In genomic region chr5:93000774-93001757, GRCm38 (mm10) we compare ENCODE assay signal across 8 mouse cellular contexts. TPM values are rescaled to one million over a fixed set of nuclear protein-coding genes. Genes with fewer than 3 reads are reported as not detected.
A peak's percentile ranks its signal among the peaks of the same experiment; 100 is the strongest.
DNase-seq lines count a peak whose midpoint lies in the region; ATAC-seq and TF ChIP-seq lines count a peak whose summit lies in the region.

No protein-coding gene starts in this region.

- no peak overlapping the region for H3K4me2 ChIP-seq in liver, postnatal 0 days (ENCODE audit: low read depth, low read length)
- H3K4me2 ChIP-seq in stomach, embryonic 16.5 days (ENCODE audit: low read depth, low read length): 0 out of 2 replicates have a peak overlapping the region, but pooled peaks have one; percentile 8
- H3K4me2 ChIP-seq in midbrain, embryonic 13.5 days (replicated peaks): no peak overlapping the region

- H3K27ac ChIP-seq in heart, adult 2 months: peak overlapping the region; percentile 76
- 0 out of 2 replicates have a peak overlapping the region, but pooled peaks have one; percentile 55 for H3K27ac ChIP-seq in liver, postnatal 0 days (ENCODE audit: low read depth)
- peak overlapping the region; percentile 90 for H3K27ac ChIP-seq in stomach, embryonic 16.5 days (ENCODE audit: low read length)
- no peak overlapping the region for H3K27ac ChIP-seq in midbrain, embryonic 13.5 days

- intact Hi-C loops in heart, adult 2 months (cut with DNase I): no loop called here

- TF ChIP-seq POLR2A in heart, adult 2 months (IDR thresholded peaks at IDR 0.05; ENCODE audit: insufficient read depth, low read depth, low read length): peak; percentile 48; the same call in 1 of the 2 replicates

- H3K36me3 ChIP-seq in heart, adult 2 months (ENCODE audit: control insufficient read depth, insufficient read depth, low read length): no peaks in the 10 kb centered on the region
- no peaks in the 10 kb centered on the region for H3K36me3 ChIP-seq in liver, postnatal 0 days (replicated peaks; ENCODE audit: insufficient read depth, low read length)
- no peaks in the 10 kb centered on the region for H3K36me3 ChIP-seq in stomach, embryonic 16.5 days (ENCODE audit: control insufficient read depth, insufficient read depth, low read length)
- H3K36me3 ChIP-seq in midbrain, embryonic 13.5 days: no peaks in the 10 kb centered on the region

- H3K4me1 ChIP-seq in heart, adult 2 months (ENCODE audit: control insufficient read depth, insufficient read depth, low read length): peaks cover 16% of the 10 kb centered on the region
- H3K4me1 ChIP-seq in liver, postnatal 0 days (ENCODE audit: insufficient read depth): peaks cover 8% of the 10 kb centered on the region
- H3K4me1 ChIP-seq in stomach, embryonic 16.5 days (ENCODE audit: control insufficient read depth, insufficient read depth, low read length): peaks cover 48% of the 10 kb centered on the region
- peaks cover 18% of the 10 kb centered on the region for H3K4me1 ChIP-seq in midbrain, embryonic 13.5 days (replicated peaks)

- TF ChIP-seq EP300 in heart, adult 2 months (IDR thresholded peaks at IDR 0.05; ENCODE audit: insufficient read depth, low read depth, low read length): 0 out of 2 replicates have a peak, but pooled peaks have one; percentile 37
- no peak for TF ChIP-seq EP300 in liver, postnatal 0 days (IDR thresholded peaks at IDR 0.05; ENCODE audit: low read depth)

- H3K9me3 ChIP-seq in liver, postnatal 0 days (ENCODE audit: low read length): no peaks in the 10 kb centered on the region
- H3K9me3 ChIP-seq in stomach, embryonic 16.5 days (replicated peaks; ENCODE audit: control insufficient read depth, low read length): no peaks in the 10 kb centered on the region
- H3K9me3 ChIP-seq in midbrain, embryonic 13.5 days: no peaks in the 10 kb centered on the region

- H3K79me2 ChIP-seq in heart, adult 2 months (replicated peaks; ENCODE audit: control insufficient read depth, insufficient read depth, low read length): no peaks in the 10 kb centered on the region

- no peak for TF ChIP-seq CTCF in heart, adult 2 months (IDR thresholded peaks at IDR 0.05)
- TF ChIP-seq CTCF in liver, postnatal 0 days (IDR thresholded peaks at IDR 0.05; ENCODE audit: low read depth): no peak

- H3K9ac ChIP-seq in heart, adult 2 months (ENCODE audit: low read depth, low read length): no peak overlapping the region
- H3K9ac ChIP-seq in liver, postnatal 0 days (replicated peaks): no peak overlapping the region
- peak overlapping the region; percentile 47 for H3K9ac ChIP-seq in stomach, embryonic 16.5 days (ENCODE audit: low read length)
- no peak overlapping the region for H3K9ac ChIP-seq in midbrain, embryonic 13.5 days (replicated peaks)

- peak; percentile 23 for DNase-seq in thymus, postnatal 4 days
- DNase-seq in thymus, postnatal 10 days (ENCODE audit: low spot score in 2 of 2): no peak
- DNase-seq in heart, adult 2 months: peak; percentile 55 to 70
- DNase-seq in kidney, postnatal 10 days: peak; percentile 75
- DNase-seq in liver, postnatal 0 days: peak; percentile 27
- DNase-seq in cerebellum, adult 9-11 months: no peak

- no peak for ATAC-seq in liver, postnatal 0 days
- ATAC-seq in stomach, embryonic 16.5 days (ENCODE audit: insufficient read depth, low FRiP score): 0 out of 2 replicates have a peak, but pooled peaks have one; percentile 38
- ATAC-seq in midbrain, embryonic 13.5 days: no peak

- WGBS in heart, adult 2 months: 26% methylated on average over 17 of the region's 17 CpGs
- 31% methylated on average over 17 of the region's 17 CpGs for WGBS in liver, postnatal 0 days (ENCODE audit: insufficient replicate concordance)
- 29% methylated on average over 17 of the region's 17 CpGs for WGBS in stomach, embryonic 16.5 days
- WGBS in midbrain, embryonic 13.5 days: 87% methylated on average over 17 of the region's 17 CpGs

- no peaks in the 10 kb centered on the region for H3K27me3 ChIP-seq in heart, adult 2 months (ENCODE audit: control insufficient read depth, insufficient read depth, low read length)
- no peaks in the 10 kb centered on the region for H3K27me3 ChIP-seq in liver, postnatal 0 days (ENCODE audit: insufficient read depth, low read length)
- no peaks in the 10 kb centered on the region for H3K27me3 ChIP-seq in stomach, embryonic 16.5 days (ENCODE audit: control insufficient read depth, insufficient read depth, low read length)
- no peaks in the 10 kb centered on the region for H3K27me3 ChIP-seq in midbrain, embryonic 13.5 days

- H3K4me3 ChIP-seq in heart, adult 2 months: no peak overlapping the region
- no peak overlapping the region for H3K4me3 ChIP-seq in liver, postnatal 0 days (ENCODE audit: low read depth, low read length)
- H3K4me3 ChIP-seq in stomach, embryonic 16.5 days (replicated peaks; ENCODE audit: low read length): no peak overlapping the region
- no peak overlapping the region for H3K4me3 ChIP-seq in midbrain, embryonic 13.5 days (replicated peaks)

RNA-seq across cellular contexts. Expression of gene Sowahb, which starts 43.8 kb away (rescaled TPM):
- under 1 TPM in 1 of 2 experiments, not detected in 1; 0.08 TPM for total RNA-seq in heart, adult 2 months (2021)
- polyA plus RNA-seq in heart, adult 2 months (2012; rRNA removed): 0.04 TPM in 1 of 2 replicates, not detected in the other
- polyA plus RNA-seq in liver, postnatal 0 days (2015; fragmentation: Nextera tagmentation; extraction: Ambion mirVana): 1.8 and 3.9 TPM in 2 replicates
- 1.8 and 2.0 TPM in 2 replicates for polyA plus RNA-seq in stomach, embryonic 16.5 days (2015; fragmentation: Nextera tagmentation; extraction: Ambion mirVana)
- polyA plus RNA-seq in midbrain, embryonic 13.5 days (2015; fragmentation: Nextera tagmentation; extraction: Ambion mirVana): 0.06 TPM in 1 of 2 replicates, not detected in the other

Comparison
In these comparisons a context has a peak if more than half of its experiments do, and no peak if none do; other contexts are left out.
1. DNase-seq: peak in thymus, postnatal 4 days (single experiment), heart, adult 2 months (2 of 2), kidney, postnatal 10 days (single experiment) and liver, postnatal 0 days (single experiment); none in thymus, postnatal 10 days (0 of 2) and cerebellum, adult 9-11 months (single experiment).